Mouse (Mus musculus) adrenal gland (tissue): ENCODE results near the gene Zfp729b.

Experiments
- intact Hi-C: fragments of 180-260 bp; cut with DNase I; formaldehyde crosslinking; loops from one replicate; pipeline ENCODE4 v1.15.1; 2025
- long read RNA-seq, 2 experiments: library from polyadenylated mRNA; unstranded; transcript quantifications; one replicate each; pipeline ENCODE4 v2.0.0; 2020; ENCODE audit warnings: borderline replicate concordance in 1 of 2; ENCODE audit not compliant: insufficient replicate concordance in 1 of 2

Zfp729b gene
- long read RNA-seq, experiment 1: 0 reads
- long read RNA-seq, experiment 2, full-length matches to known transcripts: 4 of 4 reads
- long read RNA-seq, experiment 2, partial matches to known transcripts: 0 of 4 reads
- long read RNA-seq, experiment 2, other reads (novel, unspliced or antisense): 0 of 4 reads

- intact Hi-C loops: loop anchor here (2.0 kb wide), 1 partner anchor 28 kb away; the partner anchor contains the start of genes Gm49345 and Zfp729a
These were observed at the start of gene Zfp729b for GRCm38 (mm10) chr13:67609066-67609876. Gene Zfp729b, minus strand, starts transcription at chr13:67609707.

DNA sequence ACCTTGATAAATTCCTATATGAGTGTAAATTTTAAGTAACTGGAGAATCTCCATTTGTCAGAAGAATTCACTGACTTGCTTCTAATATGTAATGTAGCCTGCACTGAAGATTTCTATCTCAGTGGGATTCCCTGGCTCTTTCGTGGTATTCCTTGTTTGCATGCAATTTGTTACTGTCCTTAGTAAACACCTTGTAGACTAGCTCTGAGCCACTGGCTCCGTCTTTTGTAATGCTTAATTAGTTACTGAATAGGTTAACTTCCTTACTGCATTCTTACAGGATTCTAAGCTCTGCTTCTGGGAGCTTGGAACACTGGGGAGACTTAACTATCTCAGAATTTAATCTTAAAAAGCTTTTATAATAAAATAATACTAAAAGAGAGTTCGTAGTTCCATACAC is 43.0 kb upstream of the Zfp729b start:
- intact Hi-C loops: no loop called here

DNA sequence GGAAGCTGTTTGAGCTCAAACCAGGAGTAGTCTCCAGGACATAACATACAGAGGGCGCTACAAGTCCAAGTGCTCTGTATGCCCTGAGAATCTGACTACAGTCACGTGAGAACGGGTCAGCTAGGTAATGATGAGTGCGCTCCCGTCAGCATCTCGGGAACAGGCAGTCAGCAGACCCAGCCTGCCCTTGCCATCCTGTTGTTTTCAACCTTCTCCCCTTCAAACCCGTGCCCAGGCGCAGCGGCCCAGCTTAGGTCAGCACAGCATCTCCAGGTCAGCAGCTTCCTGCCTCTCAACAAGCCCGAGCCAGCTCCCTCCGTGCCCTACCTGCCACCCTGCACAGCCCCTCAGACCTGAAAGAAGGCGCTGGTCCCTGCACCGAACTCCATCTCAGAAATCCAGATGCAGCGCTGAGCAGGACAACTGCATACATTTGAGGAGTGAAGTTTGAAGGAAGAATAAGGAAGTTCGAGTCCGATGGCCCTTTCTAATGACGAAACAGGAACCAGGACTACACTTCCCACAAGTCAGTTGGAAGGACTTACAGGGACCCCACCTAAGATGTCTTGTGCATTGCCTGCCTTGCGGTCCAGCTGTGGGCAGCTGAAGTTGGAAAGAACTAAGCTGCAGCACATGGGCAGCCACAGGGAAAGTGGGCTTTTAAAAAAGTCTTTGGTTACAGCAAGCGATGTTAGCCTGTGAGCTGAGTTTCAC is 27.9 kb upstream of the Zfp729b start, which contains the start of the genes Gm49345 and Zfp729a:
Gene Gm49345 (minus strand): TSS at position 476 of the 714 bp plus-strand sequence.
Gene Zfp729a (minus strand): TSS at position 498 of the 714 bp plus-strand sequence.
- intact Hi-C loops: loop anchor here (2.0 to 10.0 kb wide), 4 partner anchors 29 to 207 kb away; partner anchors contain the start of genes Zfp65 and Zfp729b

DNA sequence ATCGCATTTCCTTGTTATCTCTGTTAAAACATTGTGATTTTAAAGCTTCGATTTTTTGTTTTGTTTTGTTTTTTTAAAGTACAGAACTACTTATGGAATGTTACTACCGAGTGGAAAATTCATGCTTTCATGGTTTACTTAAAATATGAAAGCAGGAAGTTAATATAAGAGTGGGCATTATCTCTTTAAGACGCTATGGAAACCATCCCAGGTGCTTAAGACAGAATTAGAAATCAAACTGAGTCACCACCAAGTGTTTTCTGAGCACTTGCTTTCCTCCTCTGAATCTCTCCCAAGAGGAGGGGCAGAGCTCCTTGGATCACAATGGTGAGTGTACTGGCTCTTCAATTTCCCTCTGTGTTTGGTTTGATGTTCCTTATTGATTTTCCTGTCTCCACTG is 601 bp upstream of the Zfp729b start:
- intact Hi-C loops: loop anchor here (10.0 kb wide), 1 partner anchor 225 kb away; the partner anchor contains the start of gene Gm10037

DNA sequence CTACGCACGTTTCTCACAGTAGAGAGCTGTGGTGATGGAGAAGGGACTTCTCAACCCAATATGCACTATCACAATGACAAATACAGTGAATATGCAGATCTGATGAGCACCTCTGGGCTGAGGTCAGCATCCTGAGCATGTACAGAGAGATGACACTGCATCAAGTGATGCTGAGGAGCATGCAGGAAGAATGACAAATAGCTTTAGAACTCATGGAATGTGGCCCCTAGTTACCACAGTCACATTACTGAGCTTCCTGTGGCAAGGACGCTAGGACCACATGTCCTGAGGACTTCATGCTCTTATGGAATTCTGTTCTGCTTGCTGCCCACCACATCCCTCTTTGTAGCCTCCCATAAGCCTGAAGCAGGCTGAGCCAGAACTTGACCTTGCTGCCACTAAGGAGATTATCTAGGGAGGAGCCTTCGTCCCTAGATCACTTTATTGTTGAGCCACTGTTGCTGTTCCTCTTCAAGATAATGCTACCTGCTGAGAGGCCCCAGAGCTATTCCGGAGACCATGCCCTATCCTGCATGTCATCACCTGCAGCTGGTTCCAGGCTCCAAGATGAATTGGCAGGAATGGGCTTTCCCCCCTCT is 36.8 kb downstream of the Zfp729b start:
- intact Hi-C loops: no loop called here

GRCm38 (mm10) chr13:67553730-67554129 is 55.8 kb downstream of the Zfp729b start, which contains the start of gene Zfp748:
Gene Zfp748, minus strand, starts transcription at chr13:67553830.
- intact Hi-C loops: no loop called here

- intact Hi-C loops: no loop called here
These were observed 56.8 kb downstream of the Zfp729b start for GRCm38 (mm10) chr13:67552505-67553346.

GRCm38 (mm10) chr13:67545941-67546340 is 63.6 kb downstream of the Zfp729b start:
- intact Hi-C loops: no loop called here
